Mouse (Mus musculus) C2C12 (cell line): Measurements from ENCODE around the gene Gm42742.

Source experiments
- CEBPB ChIP-seq: IDR thresholded peaks from one replicate; pipeline ENCODE4 v1.6.1; 2011; ENCODE audit warnings: low read depth, mild to moderate bottlenecking, control low read depth, moderate library complexity
- CTCF ChIP-seq: IDR thresholded peaks from one replicate; pipeline ENCODE4 v1.5.1; 2011; ENCODE audit not compliant: control insufficient read depth, insufficient read depth, insufficient read length
- USF1 ChIP-seq: IDR thresholded peaks from one replicate; pipeline ENCODE4 v1.6.1; 2011; ENCODE audit warnings: low read depth, mild to moderate bottlenecking, control low read depth, moderate library complexity

- no peak for TF ChIP-seq CTCF
- no peak for TF ChIP-seq CEBPB
- no peak for TF ChIP-seq USF1
These were observed 32.1 kb downstream of the Gm42742 start for GRCm38 (mm10) chr7:126988816-126989215.
